Mouse (Mus musculus): Measurements from ENCODE around the gene Vmn2r37. TPM values are rescaled to one million over a fixed set of nuclear protein-coding genes. Genes with fewer than 3 reads are reported as not detected.
"Not testable (repeated sequence)": the region's sequence is repeated elsewhere in the genome, so short reads cannot be mapped to it uniquely, and the experiment has no call there.

The Vmn2r37 gene
- polyA plus RNA-seq (2016; fragmentation: Nextera tagmentation; extraction: Ambion mirVana) = not detected in 2 replicates

DNA sequence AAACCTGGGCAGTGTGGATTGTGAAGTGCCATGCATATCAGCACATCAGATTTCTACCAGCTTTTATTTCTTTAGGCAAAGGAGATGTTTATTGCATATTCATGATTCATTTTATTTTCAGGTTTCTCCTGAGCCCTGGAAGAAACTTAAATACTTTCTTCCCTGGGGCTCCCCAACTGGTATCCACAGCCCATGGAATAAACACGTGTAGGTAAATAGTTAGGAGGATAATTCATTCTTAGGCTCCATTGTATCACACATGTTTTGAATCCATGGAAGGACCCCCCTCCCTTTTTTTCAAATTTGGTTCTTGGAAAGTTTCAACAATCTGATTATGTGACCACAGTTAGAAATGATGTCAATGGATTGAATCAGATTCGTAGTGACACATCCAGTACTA, at the start of gene Vmn2r37:
Gene Vmn2r37 (minus strand): TSS at position 101 of the 400 bp plus-strand sequence.
- not testable (repeated sequence) for H3K36me3 ChIP-seq; H3K27me3 ChIP-seq (ENCODE audit: insufficient read depth, poor library complexity, severe bottlenecking); DNase-seq (ENCODE audit: low spot score); H3K9me3 ChIP-seq; H3K4me3 ChIP-seq; H3K4me1 ChIP-seq (replicated peaks); H3K27ac ChIP-seq
- 56% methylated on average over 2 of the region's 2 CpGs for WGBS

Other genes with a start within 250 kb of the Vmn2r37 start
- not detected in 2 replicates for gene Vmn2r39, start 192.9 kb downstream of the Vmn2r37 start, polyA plus RNA-seq (2016; fragmentation: Nextera tagmentation; extraction: Ambion mirVana)
- not detected in 2 replicates for gene Vmn2r38, start 125.8 kb downstream of the Vmn2r37 start, polyA plus RNA-seq (2016; fragmentation: Nextera tagmentation; extraction: Ambion mirVana)